Mouse (Mus musculus) megakaryocyte-erythroid progenitor cell, adult 5-6 weeks (primary cell): Measurements from ENCODE around the gene Usp6nl. TPM values are rescaled to one million over a fixed set of nuclear protein-coding genes. Genes with fewer than 3 reads are reported as not detected.
A peak's percentile ranks its signal among the peaks of the same experiment; 100 is the strongest.

ENCODE experiments used
- ATAC-seq: replicated peaks from 2 replicates; pipeline ENCODE4 v1.8.0; 2016; ENCODE audit warnings: mild to moderate bottlenecking, inconsistent platforms; ENCODE audit not compliant: severe bottlenecking, poor library complexity, low FRiP score, low TSS enrichment
- total RNA-seq, 2 experiments: library from RNA; stranded (forward) in 1 of 2; stranded (reverse) in 1 of 2; fragments of 200-1000, 215-1000 nt in 1 of 2; fragments of >200 nt in 1 of 2; fragmentation: Nextera tagmentation in 1 of 2; gene quantifications; 2 replicates each; pipeline ENCODE4 v1.2.3; 2014 to 2017

The Usp6nl gene
- total RNA-seq, 2 experiments from 2014 or later, result 38.6 to 53.7 TPM

- no peak for ATAC-seq
Measured at GRCm38 (mm10) chr2:6487566-6488488, 165.4 kb downstream of the Usp6nl start.

GRCm38 (mm10) chr2:6488489-6489056 lies 166.1 kb downstream of the Usp6nl start:
- ATAC-seq, result no peak

DNA sequence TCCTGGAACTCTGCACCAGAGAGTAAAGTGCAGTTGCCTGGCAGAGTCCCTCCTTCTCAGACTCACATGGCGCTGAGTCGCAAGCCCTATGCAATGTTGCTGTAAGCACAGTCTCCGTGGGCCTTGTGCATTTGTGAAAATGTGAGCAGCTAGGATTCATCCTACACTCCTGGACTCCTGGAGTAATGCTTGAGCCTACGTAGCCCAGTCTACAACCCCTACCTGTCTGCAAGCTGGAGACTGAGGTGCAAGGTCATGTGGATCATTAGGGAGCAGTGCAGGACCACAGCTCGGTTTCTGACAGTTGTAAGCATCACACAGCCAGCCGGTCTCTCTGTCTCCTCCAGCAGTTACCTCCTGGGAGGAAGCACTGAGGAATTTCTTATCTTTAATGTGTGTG lies 167.6 kb downstream of the Usp6nl start:
- ATAC-seq, result no peak

GRCm38 (mm10) chr2:6490870-6491269 lies 168.4 kb downstream of the Usp6nl start:
- ATAC-seq, result 0 out of 2 replicates have a peak, but pooled peaks have one; percentile 50

GRCm38 (mm10) chr2:6493886-6494285 lies 171.4 kb downstream of the Usp6nl start:
- no peak for ATAC-seq

Other genes starting within 250 kb of the Usp6nl start
- not detected in 2 replicates for gene Proser2, start 192.5 kb upstream of the Usp6nl start, total RNA-seq (2014; fragmentation: Nextera tagmentation)
- not detected in 2 replicates for gene Proser2, start 192.5 kb upstream of the Usp6nl start, total RNA-seq (2017)
- 1.9 TPM in 1 of 2 replicates, not detected in the other for gene Echdc3, start 109.6 kb upstream of the Usp6nl start, total RNA-seq (2014; fragmentation: Nextera tagmentation)
- 0.15 TPM in 1 of 2 replicates, not detected in the other for gene Echdc3, start 109.6 kb upstream of the Usp6nl start, total RNA-seq (2017)